Mouse (Mus musculus): ENCODE data around the gene Rpl38.

The Rpl38 gene

GRCm38 (mm10) chr11:114668301-114668710 is at the start of gene Rpl38:
Gene Rpl38, plus strand, starts transcription at chr11:114668524.
- peak; percentile 82 to 91 for DNase-seq (ENCODE audit: low spot score in 2 of 2)

- no peak for DNase-seq (ENCODE audit: low spot score in 2 of 2)
Observed at GRCm38 (mm10) chr11:114618697-114619417, 49.5 kb upstream of the Rpl38 start.

- DNase-seq (ENCODE audit: low spot score in 2 of 2) = no peak
Observed at GRCm38 (mm10) chr11:114626071-114626690, 42.1 kb upstream of the Rpl38 start.

GRCm38 (mm10) chr11:114627036-114627435 is 41.3 kb upstream of the Rpl38 start:
- DNase-seq (ENCODE audit: low spot score in 2 of 2) = no peak

GRCm38 (mm10) chr11:114628032-114628431 is 40.3 kb upstream of the Rpl38 start:
- DNase-seq (ENCODE audit: low spot score in 2 of 2) = no peak

GRCm38 (mm10) chr11:114630044-114630443 is 38.3 kb upstream of the Rpl38 start:
- DNase-seq (ENCODE audit: low spot score in 2 of 2) = no peak

- DNase-seq (ENCODE audit: low spot score in 2 of 2) = no peak
Observed at GRCm38 (mm10) chr11:114632266-114632665, 36.1 kb upstream of the Rpl38 start.

- DNase-seq (ENCODE audit: low spot score in 2 of 2) = peak; percentile 31 to 62
Observed at GRCm38 (mm10) chr11:114636292-114636691, 32.0 kb upstream of the Rpl38 start.

- DNase-seq (ENCODE audit: low spot score in 2 of 2) = no peak
Observed at GRCm38 (mm10) chr11:114636727-114637505, 31.4 kb upstream of the Rpl38 start.

- no peak for DNase-seq (ENCODE audit: low spot score in 2 of 2)
Observed at GRCm38 (mm10) chr11:114638647-114639290, 29.6 kb upstream of the Rpl38 start.

- no peak for DNase-seq (ENCODE audit: low spot score in 2 of 2)
Observed at GRCm38 (mm10) chr11:114639681-114640103, 28.6 kb upstream of the Rpl38 start.

- DNase-seq (ENCODE audit: low spot score in 2 of 2) = no peak
Observed at GRCm38 (mm10) chr11:114640658-114641057, 27.7 kb upstream of the Rpl38 start.

GRCm38 (mm10) chr11:114641136-114641535 is 27.2 kb upstream of the Rpl38 start:
- DNase-seq (ENCODE audit: low spot score in 2 of 2) = no peak

- DNase-seq (ENCODE audit: low spot score in 2 of 2) = no peak
Observed at GRCm38 (mm10) chr11:114642184-114642583, 26.1 kb upstream of the Rpl38 start.

GRCm38 (mm10) chr11:114642926-114643325 is 25.4 kb upstream of the Rpl38 start:
- no peak for DNase-seq (ENCODE audit: low spot score in 2 of 2)

GRCm38 (mm10) chr11:114644122-114644521 is 24.2 kb upstream of the Rpl38 start:
- DNase-seq (ENCODE audit: low spot score in 2 of 2) = no peak

GRCm38 (mm10) chr11:114649510-114649909 is 18.8 kb upstream of the Rpl38 start:
- no peak for DNase-seq (ENCODE audit: low spot score in 2 of 2)

- DNase-seq (ENCODE audit: low spot score in 2 of 2) = no peak
Observed at GRCm38 (mm10) chr11:114652531-114652930, 15.8 kb upstream of the Rpl38 start.

- no peak for DNase-seq (ENCODE audit: low spot score in 2 of 2)
Observed at GRCm38 (mm10) chr11:114653664-114654063, 14.7 kb upstream of the Rpl38 start.

- no peak for DNase-seq (ENCODE audit: low spot score in 2 of 2)
Observed at GRCm38 (mm10) chr11:114654552-114654951, 13.8 kb upstream of the Rpl38 start.

GRCm38 (mm10) chr11:114655350-114656008 is 12.8 kb upstream of the Rpl38 start:
- no peak for DNase-seq (ENCODE audit: low spot score in 2 of 2)
